Mouse (Mus musculus): ENCODE data around the gene Tmcc1.
A peak's percentile ranks its signal among the peaks of the same experiment; 100 is the strongest.

The Tmcc1 gene

GRCm38 (mm10) chr6:116009426-116009825 is 183.9 kb downstream of the Tmcc1 start:
- peak; percentile 67 for DNase-seq

GRCm38 (mm10) chr6:116007561-116008173 is 185.6 kb downstream of the Tmcc1 start:
- no peak for DNase-seq

- DNase-seq, result peak; percentile 76
Observed at GRCm38 (mm10) chr6:116006731-116007130, 186.6 kb downstream of the Tmcc1 start.

- DNase-seq, result no peak
Observed at GRCm38 (mm10) chr6:116005959-116006288, 187.4 kb downstream of the Tmcc1 start.

- no peak for DNase-seq
Observed at GRCm38 (mm10) chr6:116005275-116005958, 187.9 kb downstream of the Tmcc1 start.

GRCm38 (mm10) chr6:116004716-116005115 is 188.6 kb downstream of the Tmcc1 start:
- DNase-seq, result no peak

- DNase-seq, result peak; percentile 57
Observed at GRCm38 (mm10) chr6:116004069-116004468, 189.2 kb downstream of the Tmcc1 start.

- no peak for DNase-seq
Observed at GRCm38 (mm10) chr6:116003516-116003915, 189.8 kb downstream of the Tmcc1 start.

GRCm38 (mm10) chr6:116002311-116003104 is 190.8 kb downstream of the Tmcc1 start:
- no peak for DNase-seq

- DNase-seq, result no peak
Observed at GRCm38 (mm10) chr6:116000851-116001250, 192.4 kb downstream of the Tmcc1 start.

- DNase-seq, result no peak
Observed at GRCm38 (mm10) chr6:115999227-115999626, 194.1 kb downstream of the Tmcc1 start.

- no peak for DNase-seq
Observed at GRCm38 (mm10) chr6:115998758-115999157, 194.5 kb downstream of the Tmcc1 start.

GRCm38 (mm10) chr6:115997726-115998311 is 195.5 kb downstream of the Tmcc1 start:
- no peak for DNase-seq

GRCm38 (mm10) chr6:115996171-115996851 is 197.0 kb downstream of the Tmcc1 start:
- peak; percentile 82 for DNase-seq

- DNase-seq, result no peak
Observed at GRCm38 (mm10) chr6:115995531-115995941, 197.8 kb downstream of the Tmcc1 start.

GRCm38 (mm10) chr6:115994877-115995520 is 198.3 kb downstream of the Tmcc1 start, which contains the start of gene Plxnd1:
Plxnd1 (minus strand) TSS chr6:115995005.
- DNase-seq, result peak; percentile 93

GRCm38 (mm10) chr6:115994146-115994876 is 199.0 kb downstream of the Tmcc1 start:
- no peak for DNase-seq

- no peak for DNase-seq
Observed at GRCm38 (mm10) chr6:115993463-115994145, 199.7 kb downstream of the Tmcc1 start.

- no peak for DNase-seq
Observed at GRCm38 (mm10) chr6:115992981-115993380, 200.3 kb downstream of the Tmcc1 start.

- DNase-seq, result no peak
Observed at GRCm38 (mm10) chr6:115991881-115992620, 201.2 kb downstream of the Tmcc1 start.

Measured in kidney, adult 11 months (tissue).